Mouse (Mus musculus): ENCODE measurements around the gene Efemp2. TPM values are rescaled to one million over a fixed set of nuclear protein-coding genes. Genes with fewer than 3 reads are reported as not detected.

The Efemp2 gene
- polyA plus RNA-seq (2012; rRNA removed), result 42.2 and 56.1 TPM in 2 replicates

GRCm38 (mm10) chr19:5473720-5474119 is at the start of gene Efemp2:
TSS of gene Efemp2 (plus strand) at chr19:5473954.

GRCm38 (mm10) chr19:5424782-5425741 is 48.7 kb upstream of the Efemp2 start, which contains the start of the genes Drap1 and AI837181:
TSS of gene Drap1 (minus strand) at chr19:5424979.
TSS of gene AI837181 (plus strand) at chr19:5425144.

GRCm38 (mm10) chr19:5447515-5448353 is 26.0 kb upstream of the Efemp2 start, which contains the start of gene Fosl1:
TSS of gene Fosl1 (plus strand) at chr19:5447547.

GRCm38 (mm10) chr19:5457746-5458442 is 15.9 kb upstream of the Efemp2 start, which contains the start of gene Ccdc85b:
TSS of gene Ccdc85b (minus strand) at chr19:5457894.

GRCm38 (mm10) chr19:5460465-5460911 is 13.3 kb upstream of the Efemp2 start, which contains the start of gene Fibp:
TSS of gene Fibp (plus strand) at chr19:5460615.

GRCm38 (mm10) chr19:5468374-5468773 is 5.4 kb upstream of the Efemp2 start, which contains the start of gene Ctsw:
TSS of gene Ctsw (minus strand) at chr19:5468507.

GRCm38 (mm10) chr19:5487768-5488550 is 14.2 kb downstream of the Efemp2 start, which contains the start of gene Mus81:
TSS of gene Mus81 (minus strand) at chr19:5488402.

GRCm38 (mm10) chr19:5490313-5490897 is 16.7 kb downstream of the Efemp2 start, which contains the start of gene Cfl1:
TSS of gene Cfl1 (plus strand) at chr19:5490455.

GRCm38 (mm10) chr19:5503687-5504086 is 29.9 kb downstream of the Efemp2 start, which contains the start of gene 1700020D05Rik:
TSS of gene 1700020D05Rik (minus strand) at chr19:5503787.

GRCm38 (mm10) chr19:5510031-5511026 is 36.6 kb downstream of the Efemp2 start, which contains the start of gene Snx32:
TSS of gene Snx32 (minus strand) at chr19:5510538.

Other genes with a start within 250 kb of the Efemp2 start
- gene Pacs1, start 200.8 kb upstream of the Efemp2 start, polyA plus RNA-seq (2012; rRNA removed), result 8.3 and 8.5 TPM in 2 replicates
- gene Sf3b2, start 178.5 kb upstream of the Efemp2 start, polyA plus RNA-seq (2012; rRNA removed), result 56.0 and 68.1 TPM in 2 replicates
- 0.16 and 0.17 TPM in 2 replicates for gene Gal3st3, start 175.6 kb upstream of the Efemp2 start, polyA plus RNA-seq (2012; rRNA removed)
- gene Catsper1, start 138.2 kb upstream of the Efemp2 start, polyA plus RNA-seq (2012; rRNA removed), result not detected in 2 replicates
- 375 and 786 TPM in 2 replicates for gene Cst6, start 124.4 kb upstream of the Efemp2 start, polyA plus RNA-seq (2012; rRNA removed)
- 12.8 and 13.9 TPM in 2 replicates for gene Eif1ad, start 107.2 kb upstream of the Efemp2 start, polyA plus RNA-seq (2012; rRNA removed)
- gene Banf1, start 106.8 kb upstream of the Efemp2 start, polyA plus RNA-seq (2012; rRNA removed), result 79.4 and 85.3 TPM in 2 replicates
- 3.3 and 5.9 TPM in 2 replicates for gene Sart1, start 85.3 kb upstream of the Efemp2 start, polyA plus RNA-seq (2012; rRNA removed)
- 0.38 TPM in 1 of 2 replicates, not detected in the other for gene Tsga10ip, start 71.4 kb upstream of the Efemp2 start, polyA plus RNA-seq (2012; rRNA removed)
- gene Drap1, start 49.0 kb upstream of the Efemp2 start, polyA plus RNA-seq (2012; rRNA removed), result 65.5 and 68.9 TPM in 2 replicates
- 39.1 and 49.8 TPM in 2 replicates for gene AI837181, start 48.8 kb upstream of the Efemp2 start, polyA plus RNA-seq (2012; rRNA removed)
- 3.9 and 5.8 TPM in 2 replicates for gene Fosl1, start 26.4 kb upstream of the Efemp2 start, polyA plus RNA-seq (2012; rRNA removed)
- 4.7 and 7.0 TPM in 2 replicates for gene Ccdc85b, start 16.1 kb upstream of the Efemp2 start, polyA plus RNA-seq (2012; rRNA removed)
- 58.0 and 59.2 TPM in 2 replicates for gene Fibp, start 13.3 kb upstream of the Efemp2 start, polyA plus RNA-seq (2012; rRNA removed)
- 0.39 and 0.48 TPM in 2 replicates for gene Ctsw, start 5.4 kb upstream of the Efemp2 start, polyA plus RNA-seq (2012; rRNA removed)
- 23.4 and 28.0 TPM in 2 replicates for gene Mus81, start 14.4 kb downstream of the Efemp2 start, polyA plus RNA-seq (2012; rRNA removed)
- gene Cfl1, start 16.5 kb downstream of the Efemp2 start, polyA plus RNA-seq (2012; rRNA removed), result 163 and 181 TPM in 2 replicates
- gene 1700020D05Rik, start 29.8 kb downstream of the Efemp2 start, polyA plus RNA-seq (2012; rRNA removed), result 0.14 TPM in 1 of 2 replicates, not detected in the other
- 1.4 and 3.3 TPM in 2 replicates for gene Snx32, start 36.6 kb downstream of the Efemp2 start, polyA plus RNA-seq (2012; rRNA removed)
- gene Ovol1, start 86.7 kb downstream of the Efemp2 start, polyA plus RNA-seq (2012; rRNA removed), result 15.5 and 19.7 TPM in 2 replicates
- gene Ap5b1, start 94.1 kb downstream of the Efemp2 start, polyA plus RNA-seq (2012; rRNA removed), result 7.9 and 8.8 TPM in 2 replicates
- 33.0 and 50.2 TPM in 2 replicates for gene Rnaseh2c, start 127.9 kb downstream of the Efemp2 start, polyA plus RNA-seq (2012; rRNA removed)
- gene Kat5, start 136.3 kb downstream of the Efemp2 start, polyA plus RNA-seq (2012; rRNA removed), result 16.5 and 19.2 TPM in 2 replicates
- 51.2 and 52.1 TPM in 2 replicates for gene Rela, start 163.5 kb downstream of the Efemp2 start, polyA plus RNA-seq (2012; rRNA removed)
- gene Sipa1, start 189.8 kb downstream of the Efemp2 start, polyA plus RNA-seq (2012; rRNA removed), result 17.8 and 23.9 TPM in 2 replicates
- 39.8 and 46.6 TPM in 2 replicates for gene Map3k11, start 214.8 kb downstream of the Efemp2 start, polyA plus RNA-seq (2012; rRNA removed)
- 72.3 and 74.8 TPM in 2 replicates for gene Pcnx3, start 215.0 kb downstream of the Efemp2 start, polyA plus RNA-seq (2012; rRNA removed)
- gene Kcnk7, start 230.4 kb downstream of the Efemp2 start, polyA plus RNA-seq (2012; rRNA removed), result 5.6 and 9.1 TPM in 2 replicates